Mouse (Mus musculus) lung, embryonic 14.5 days (tissue): ENCODE measurements around the gene Cab39. TPM values are rescaled to one million over a fixed set of nuclear protein-coding genes. Genes with fewer than 3 reads are reported as not detected.

ENCODE experiments used
- ATAC-seq: fragments of 200-750 bp; cut with Nextera tagmentation; 2 replicates; pipeline ENCODE4 v1.8.0; 2017; ENCODE audit warnings: mild to moderate bottlenecking, moderate TSS enrichment, moderate library complexity; ENCODE audit not compliant: insufficient read depth
- DNase-seq: peaks from one replicate; pipeline ENCODE4 v3.0.0-alpha.2; 2015
- H3K27ac ChIP-seq: fragments of 300-500 bp; sonication (generic); 2 replicates; pipeline ENCODE4 v1.5.1; 2014; ENCODE audit warnings: low read depth, mild to moderate bottlenecking, moderate library complexity
- H3K27me3 ChIP-seq: fragments of 300-500 bp; sonication (generic); 2 replicates; pipeline ENCODE4 v1.6.1; 2014; ENCODE audit warnings: low read length, control low read depth; ENCODE audit not compliant: insufficient read depth
- H3K36me3 ChIP-seq: fragments of 300-500 bp; sonication (generic); 2 replicates; pipeline ENCODE4 v1.6.1; 2014; ENCODE audit warnings: control low read depth; ENCODE audit not compliant: insufficient read depth
- H3K4me1 ChIP-seq: fragments of 300-500 bp; sonication (generic); 2 replicates; pipeline ENCODE4 v1.6.1; 2014; ENCODE audit warnings: antibody characterized with exemption, control low read depth; ENCODE audit not compliant: insufficient read depth
- H3K4me2 ChIP-seq: fragments of 300-500 bp; sonication (generic); 2 replicates; pipeline ENCODE4 v1.6.1; 2014; ENCODE audit warnings: mild to moderate bottlenecking
- H3K4me3 ChIP-seq: fragments of 300-500 bp; sonication (generic); 2 replicates; pipeline ENCODE4 v1.5.1; 2014; ENCODE audit warnings: low read depth, low read length
- H3K9ac ChIP-seq: fragments of 300-500 bp; sonication (generic); 2 replicates; pipeline ENCODE4 v1.6.1; 2014
- H3K9me3 ChIP-seq: fragments of 300-500 bp; sonication (generic); 2 replicates; pipeline ENCODE4 v1.6.1; 2016; ENCODE audit warnings: low read depth, low read length, control low read depth
- CTCF ChIP-seq: IDR thresholded peaks from 2 replicates; pipeline ENCODE4 v1.5.1; 2016; ENCODE audit warnings: antibody characterized with exemption, low read depth
- WGBS: fragments of 180-500 bp; shearing (Covaris S2); extraction: QIAGEN DNeasy Blood & Tissue Kit; methylation state at CpG from one replicate; pipeline ENCODE4 v1.1.7; 2014; 5-methylcytosine and 5-hydroxymethylcytosine counted together
- polyA plus RNA-seq: library from polyadenylated mRNA; unstranded; fragments of >200 nt; fragmentation: Nextera tagmentation; extraction: Ambion mirVana; gene quantifications from 2 replicates; pipeline ENCODE4 v1.2.1, GENCODE M21; 2014

The Cab39 gene
- 47.0 and 49.3 TPM in 2 replicates for polyA plus RNA-seq

DNA sequence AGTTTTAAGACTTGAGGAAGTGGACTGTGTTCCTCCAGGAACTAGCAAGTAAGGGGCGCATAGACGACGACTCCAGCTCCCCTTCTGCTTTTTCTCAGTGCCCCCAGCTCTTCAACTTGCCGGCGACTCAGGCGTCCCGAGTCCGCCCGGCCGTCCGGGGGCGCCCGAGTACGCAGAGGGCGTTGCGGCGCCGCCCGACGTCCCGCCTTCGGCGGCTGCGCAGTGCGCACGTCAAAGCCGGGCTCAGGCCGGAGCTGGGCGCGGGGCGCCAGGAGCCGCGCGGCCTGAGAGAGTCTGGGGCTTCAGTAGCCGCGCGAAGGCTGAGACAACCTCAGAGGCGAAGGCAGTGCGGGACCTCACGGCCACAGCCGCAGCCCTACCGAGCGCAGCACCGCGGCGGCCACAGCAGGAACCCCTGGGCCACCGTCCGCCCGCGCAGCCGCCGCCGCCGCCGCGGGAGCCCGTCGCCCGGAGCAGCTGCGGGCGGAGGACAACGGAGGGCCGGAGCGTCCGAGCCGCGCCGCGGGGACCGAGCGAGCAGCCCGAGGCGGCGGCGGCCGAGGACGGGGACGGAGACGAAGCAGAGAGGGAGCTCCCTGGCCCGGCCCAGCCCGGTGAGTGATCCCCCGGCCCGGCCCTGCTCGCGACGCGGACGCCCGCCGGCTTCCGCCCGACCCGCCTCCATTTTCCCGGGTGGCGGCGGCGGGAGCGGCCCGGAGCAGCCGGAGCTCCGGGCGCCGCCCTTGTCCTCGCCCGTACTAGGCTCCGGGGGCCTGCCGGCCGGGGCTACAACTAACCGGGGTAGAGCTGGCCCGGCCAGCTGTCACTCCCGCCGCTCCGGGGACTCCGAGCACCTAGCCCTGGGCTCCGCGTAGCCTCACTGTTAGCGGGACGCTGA lies at the start of gene Cab39:
Cab39 (plus strand) TSS at position 234 of the 898 bp plus-strand sequence.
- WGBS, result under 1% methylated on average over 109 of the region's 118 CpGs
- Histone ChIP-seq H3K36me3 (0 out of 2 replicates have a peak, but pooled peaks cover 3% of the 10 kb centered on the region), H3K9ac (peak within 1 kb of the TSS; percentile 95), H3K27ac (peak within 1 kb of the TSS; percentile 95), H3K9me3 (no peaks in the 10 kb centered on the region), H3K4me3 (peak within 1 kb of the TSS; percentile 96), H3K4me2 (peak within 1 kb of the TSS; percentile 80), H3K4me1 (0 out of 2 replicates have a peak, but pooled peaks cover 4% of the 10 kb centered on the region), H3K27me3 (no peaks in the 10 kb centered on the region)
- ATAC-seq, result peak; percentile 94
- peak; percentile 50 for TF ChIP-seq CTCF
- DNase-seq, result peak; percentile 95

DNA sequence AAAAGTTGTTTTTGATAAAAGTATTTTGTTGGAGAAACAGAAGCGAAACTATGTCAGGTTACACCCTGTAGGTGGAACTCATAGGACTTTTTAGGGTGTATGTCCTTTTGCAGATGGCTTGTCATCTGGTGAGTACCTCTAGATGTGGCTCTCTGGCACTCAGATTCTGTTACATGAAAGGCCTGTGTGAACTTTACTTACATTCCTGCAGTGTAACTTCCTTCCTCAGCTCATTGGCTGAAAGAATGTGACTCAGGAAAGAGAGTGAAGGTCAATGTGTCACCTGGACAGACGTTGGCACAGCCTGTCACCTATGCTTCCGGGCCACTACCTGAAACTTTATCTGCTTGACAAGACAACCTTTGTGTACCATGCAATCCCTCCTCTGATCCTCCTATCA lies 48.7 kb upstream of the Cab39 start:
- no peak for TF ChIP-seq CTCF
- no peak for DNase-seq
- no peaks in the 10 kb centered on the region for H3K27me3 ChIP-seq
- 69% methylated on average over 3 of the region's 3 CpGs for WGBS
- no peak overlapping the region for H3K27ac ChIP-seq
- H3K9me3 ChIP-seq, result no peaks in the 10 kb centered on the region
- no peaks in the 10 kb centered on the region for H3K36me3 ChIP-seq
- H3K4me1 ChIP-seq, result no peaks in the 10 kb centered on the region
- no peak overlapping the region for H3K4me2 ChIP-seq
- ATAC-seq, result no peak
- no peak overlapping the region for H3K9ac ChIP-seq
- no peak overlapping the region for H3K4me3 ChIP-seq

DNA sequence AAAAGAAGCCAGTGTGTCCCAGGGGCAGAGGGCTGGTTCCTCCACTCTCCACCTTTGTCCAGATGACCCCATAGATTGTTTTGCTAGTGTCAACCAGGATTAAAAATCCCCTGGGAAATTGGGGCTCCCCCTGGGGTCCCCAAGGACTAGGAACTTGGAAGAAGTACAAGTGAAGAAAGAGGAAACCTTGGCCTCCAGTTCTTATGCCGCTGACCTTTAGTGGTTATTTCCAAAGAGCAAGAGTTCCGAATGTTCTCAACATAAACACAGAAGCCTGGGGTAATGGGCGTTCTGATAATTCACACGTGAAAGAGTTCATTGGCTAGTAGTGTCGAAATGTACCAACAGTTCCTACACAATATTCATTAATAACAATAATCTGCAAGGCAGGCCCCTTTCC lies 46.7 kb upstream of the Cab39 start:
- no peak for DNase-seq
- TF ChIP-seq CTCF, result no peak
- Histone ChIP-seq H3K9ac (no peak overlapping the region), H3K4me2 (no peak overlapping the region), H3K9me3 (no peaks in the 10 kb centered on the region), H3K36me3 (no peaks in the 10 kb centered on the region), H3K27ac (no peak overlapping the region), H3K4me1 (no peaks in the 10 kb centered on the region), H3K27me3 (no peaks in the 10 kb centered on the region), H3K4me3 (no peak overlapping the region)
- 73% methylated on average over 5 of the region's 5 CpGs for WGBS
- no peak for ATAC-seq

DNA sequence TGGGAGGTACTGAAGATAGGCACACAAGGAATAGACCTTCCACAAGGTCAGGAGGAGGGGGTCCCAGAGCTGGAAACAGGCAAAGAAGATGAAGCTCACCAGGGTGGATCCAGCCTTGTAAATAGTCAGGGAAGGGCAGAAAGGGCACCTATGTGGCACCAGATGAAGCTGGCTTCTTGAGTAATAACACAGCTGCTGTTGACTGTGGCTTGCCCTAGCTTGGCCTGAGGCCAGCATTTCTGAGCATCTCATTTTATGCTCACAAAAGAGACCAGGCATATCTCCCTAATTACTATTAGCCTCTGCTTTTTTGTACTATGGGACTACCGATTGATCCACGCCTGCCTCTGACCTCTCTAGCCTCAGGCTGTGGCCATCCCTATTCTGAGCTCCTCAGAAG lies 43.4 kb upstream of the Cab39 start:
- Histone ChIP-seq H3K36me3 (no peaks in the 10 kb centered on the region), H3K4me2 (no peak overlapping the region), H3K27me3 (no peaks in the 10 kb centered on the region), H3K4me1 (no peaks in the 10 kb centered on the region), H3K9me3 (no peaks in the 10 kb centered on the region), H3K4me3 (no peak overlapping the region), H3K9ac (no peak overlapping the region), H3K27ac (no peak overlapping the region)
- ATAC-seq (no peak), DNase-seq (no peak)
- no peak for TF ChIP-seq CTCF
- WGBS, result 79% methylated on average over 2 of the region's 2 CpGs

DNA sequence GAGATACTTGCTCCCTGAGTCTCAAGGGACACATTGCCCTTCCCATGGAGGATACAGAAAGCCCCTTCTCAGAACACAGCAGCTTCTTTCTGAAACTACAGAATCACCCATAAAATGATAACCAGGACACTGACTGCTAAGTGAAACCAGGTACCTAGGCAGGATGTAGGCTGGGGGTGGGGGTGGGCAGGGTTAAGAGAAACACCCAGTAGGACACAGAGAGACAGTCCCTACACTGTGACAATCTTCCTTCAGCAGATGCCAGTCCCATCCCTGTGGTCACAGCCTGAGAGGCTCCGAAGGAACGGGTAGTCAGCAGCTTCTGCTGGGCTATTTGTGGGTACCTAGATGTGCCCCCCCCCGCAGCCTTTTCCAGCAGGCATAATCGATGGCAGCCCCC lies 42.6 kb upstream of the Cab39 start:
- 80% methylated on average over 4 of the region's 4 CpGs for WGBS
- DNase-seq (no peak), ATAC-seq (no peak)
- Histone ChIP-seq H3K4me3 (no peak overlapping the region), H3K36me3 (no peaks in the 10 kb centered on the region), H3K4me2 (no peak overlapping the region), H3K9ac (no peak overlapping the region), H3K9me3 (no peaks in the 10 kb centered on the region), H3K4me1 (no peaks in the 10 kb centered on the region), H3K27ac (no peak overlapping the region), H3K27me3 (no peaks in the 10 kb centered on the region)
- TF ChIP-seq CTCF, result no peak

DNA sequence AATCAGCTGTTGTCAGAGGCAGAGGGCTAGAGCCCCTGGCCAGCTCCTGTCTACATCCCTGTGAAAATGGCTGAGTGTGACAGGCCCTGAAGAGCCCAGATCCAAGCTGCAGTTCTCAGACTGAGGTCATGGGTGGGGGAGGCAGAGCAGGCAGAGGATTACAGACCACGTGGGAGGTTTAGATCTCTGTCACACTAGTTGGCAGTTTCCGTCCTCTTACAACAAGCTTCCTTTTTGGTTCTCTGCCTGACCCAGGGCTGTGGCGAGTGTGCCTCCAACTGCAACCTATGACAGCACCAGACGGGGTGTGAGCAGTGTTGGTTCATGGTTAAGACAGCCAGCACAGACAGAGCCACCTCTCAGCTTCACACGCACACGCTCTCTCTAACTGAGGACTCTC lies 41.7 kb upstream of the Cab39 start:
- TF ChIP-seq CTCF, result no peak
- peak; percentile 38 for DNase-seq
- H3K27ac ChIP-seq, result no peak overlapping the region

DNA sequence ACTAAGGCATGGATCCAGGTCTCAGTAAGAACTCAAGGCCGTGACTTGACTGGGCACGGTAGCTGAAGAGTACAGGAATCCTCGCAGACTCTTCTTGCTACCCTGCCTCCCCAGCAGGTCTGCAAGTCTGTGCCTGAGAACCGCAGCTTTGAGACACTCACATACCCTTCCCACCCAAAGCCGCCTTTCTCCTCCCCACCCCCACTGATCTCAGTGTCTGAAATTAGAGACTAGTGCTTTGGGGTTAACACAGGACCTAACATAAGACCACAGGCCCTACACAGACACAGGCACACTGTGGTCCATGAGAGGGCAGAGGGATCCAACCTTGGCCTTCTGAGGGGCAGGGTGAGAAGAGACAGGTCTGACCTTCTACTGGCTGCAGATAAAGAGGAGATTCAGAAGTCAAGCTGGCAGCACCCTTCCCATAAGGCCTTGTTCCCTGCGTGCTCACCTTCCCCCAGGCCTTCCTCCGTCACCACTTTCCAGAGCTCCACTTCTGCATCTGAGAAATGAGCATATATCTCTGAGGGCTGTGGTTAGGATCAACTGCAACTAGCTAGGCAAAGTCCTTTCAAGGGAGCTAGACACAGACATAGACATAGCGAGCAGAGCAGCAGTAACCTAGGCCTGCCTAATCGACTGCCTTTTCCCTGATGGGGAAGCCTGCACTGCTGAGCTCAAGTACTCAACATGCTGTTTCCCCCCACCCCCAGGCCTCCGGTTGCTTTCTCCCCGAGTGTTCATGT lies 41.1 kb upstream of the Cab39 start:
- no peaks in the 10 kb centered on the region for H3K36me3 ChIP-seq
- 0 out of 2 replicates have a peak, but pooled peaks have one; percentile 17 for ATAC-seq
- H3K4me1 ChIP-seq, result no peaks in the 10 kb centered on the region
- no peak overlapping the region for H3K4me3 ChIP-seq
- no peaks in the 10 kb centered on the region for H3K9me3 ChIP-seq
- no peak for TF ChIP-seq CTCF
- no peak overlapping the region for H3K4me2 ChIP-seq
- no peak for DNase-seq
- no peaks in the 10 kb centered on the region for H3K27me3 ChIP-seq
- no peak overlapping the region for H3K27ac ChIP-seq
- no peak overlapping the region for H3K9ac ChIP-seq
- 78% methylated on average over 11 of the region's 11 CpGs for WGBS

More for the DNA sequence above, 41.7 kb upstream of the Cab39 start:
- 31% methylated on average over 6 of the region's 6 CpGs for WGBS
- H3K27me3 ChIP-seq, result no peaks in the 10 kb centered on the region
- H3K4me1 ChIP-seq, result no peaks in the 10 kb centered on the region
- H3K4me2 ChIP-seq, result no peak overlapping the region
- H3K9ac ChIP-seq, result no peak overlapping the region
- H3K36me3 ChIP-seq, result no peaks in the 10 kb centered on the region
- no peaks in the 10 kb centered on the region for H3K9me3 ChIP-seq
- peak; percentile 82 for ATAC-seq
- no peak overlapping the region for H3K4me3 ChIP-seq
